Mouse (Mus musculus) kidney, embryonic 14.5 days (tissue): ENCODE data around the gene Naa50. TPM values are rescaled to one million over a fixed set of nuclear protein-coding genes. Genes with fewer than 3 reads are reported as not detected.

ENCODE experiments used
- ATAC-seq: fragments of 200-750 bp; cut with Nextera tagmentation; 2 replicates; pipeline ENCODE4 v1.8.0; 2017; ENCODE audit warnings: moderate number of reproducible peaks, mild to moderate bottlenecking, moderate TSS enrichment, moderate library complexity; ENCODE audit not compliant: low FRiP score, low TSS enrichment
- H3K27ac ChIP-seq: fragments of 300-500 bp; sonication (generic); 2 replicates; pipeline ENCODE4 v1.5.1; 2014; ENCODE audit warnings: low read depth, mild to moderate bottlenecking, low read length, moderate library complexity, mixed read lengths
- H3K27me3 ChIP-seq: fragments of 300-500 bp; sonication (generic); 2 replicates; pipeline ENCODE4 v1.6.1; 2014; ENCODE audit warnings: mild to moderate bottlenecking, low read length; ENCODE audit not compliant: control insufficient read depth, insufficient read depth
- H3K36me3 ChIP-seq: fragments of 300-500 bp; sonication (generic); 2 replicates; pipeline ENCODE4 v1.6.1; 2014; ENCODE audit warnings: low read length, mixed read lengths; ENCODE audit not compliant: control insufficient read depth, insufficient read depth
- H3K4me1 ChIP-seq: fragments of 300-500 bp; sonication (generic); 2 replicates; pipeline ENCODE4 v1.6.1; 2014; ENCODE audit warnings: low read length, mixed read lengths; ENCODE audit not compliant: control insufficient read depth, insufficient read depth
- H3K4me2 ChIP-seq: fragments of 300-500 bp; sonication (generic); replicated peaks from 2 replicates; pipeline ENCODE4 v1.6.1; 2014; ENCODE audit warnings: low read depth, mild to moderate bottlenecking, low read length
- H3K4me3 ChIP-seq: fragments of 300-500 bp; sonication (generic); 2 replicates; pipeline ENCODE4 v1.5.1; 2014; ENCODE audit warnings: mild to moderate bottlenecking, low read length
- H3K9ac ChIP-seq: fragments of 300-500 bp; sonication (generic); 2 replicates; pipeline ENCODE4 v1.6.1; 2014; ENCODE audit warnings: low read depth, mild to moderate bottlenecking, low read length, moderate library complexity
- H3K9me3 ChIP-seq: fragments of 300-500 bp; sonication (generic); 2 replicates; pipeline ENCODE4 v1.6.1; 2016; ENCODE audit warnings: low read length; ENCODE audit not compliant: control insufficient read depth
- WGBS: fragments of 180-500 bp; shearing (Covaris S2); extraction: QIAGEN DNeasy Blood & Tissue Kit; methylation state at CpG from one replicate; pipeline ENCODE4 v1.1.7; 2014; 5-methylcytosine and 5-hydroxymethylcytosine counted together
- polyA plus RNA-seq: library from polyadenylated mRNA; unstranded; fragments of >200 nt; fragmentation: Nextera tagmentation; extraction: Ambion mirVana; gene quantifications from 2 replicates; pipeline ENCODE4 v1.2.1, GENCODE M21; 2014

The Naa50 gene
- polyA plus RNA-seq, 1 experiment from 2014 or later: 77.4 TPM

GRCm38 (mm10) chr16:44136511-44137021 lies 3.1 kb upstream of the Naa50 start:
- Histone ChIP-seq H3K9me3 (no peaks in the 10 kb centered on the region), H3K36me3 (no peaks in the 10 kb centered on the region), H3K4me2 (no peak overlapping the region), H3K4me3 (no peak overlapping the region), H3K27me3 (no peaks in the 10 kb centered on the region), H3K4me1 (peaks cover 11% of the 10 kb centered on the region), H3K9ac (no peak overlapping the region), H3K27ac (no peak overlapping the region)
- no peak for ATAC-seq
- WGBS: 88% methylated on average over 6 of the region's 6 CpGs

- peaks cover 13% of the 10 kb centered on the region for H3K4me1 ChIP-seq
- no peak for ATAC-seq
- peak overlapping the region; percentile 94 for H3K4me3 ChIP-seq
- H3K9me3 ChIP-seq: no peaks in the 10 kb centered on the region
- no peaks in the 10 kb centered on the region for H3K36me3 ChIP-seq
- H3K4me2 ChIP-seq: peak overlapping the region; percentile 80
- no peaks in the 10 kb centered on the region for H3K27me3 ChIP-seq
- H3K27ac ChIP-seq: peak overlapping the region; percentile 99
- WGBS: under 1% methylated on average over 24 of the region's 24 CpGs
- H3K9ac ChIP-seq: peak overlapping the region; percentile 79
These were observed 1.2 kb upstream of the Naa50 start for GRCm38 (mm10) chr16:44138377-44138978.

GRCm38 (mm10) chr16:44138979-44139535 lies 573 bp upstream of the Naa50 start:
- ATAC-seq: peak; percentile 87
- under 1% methylated on average over 25 of the region's 25 CpGs for WGBS
- H3K36me3 ChIP-seq: no peaks in the 10 kb centered on the region

DNA sequence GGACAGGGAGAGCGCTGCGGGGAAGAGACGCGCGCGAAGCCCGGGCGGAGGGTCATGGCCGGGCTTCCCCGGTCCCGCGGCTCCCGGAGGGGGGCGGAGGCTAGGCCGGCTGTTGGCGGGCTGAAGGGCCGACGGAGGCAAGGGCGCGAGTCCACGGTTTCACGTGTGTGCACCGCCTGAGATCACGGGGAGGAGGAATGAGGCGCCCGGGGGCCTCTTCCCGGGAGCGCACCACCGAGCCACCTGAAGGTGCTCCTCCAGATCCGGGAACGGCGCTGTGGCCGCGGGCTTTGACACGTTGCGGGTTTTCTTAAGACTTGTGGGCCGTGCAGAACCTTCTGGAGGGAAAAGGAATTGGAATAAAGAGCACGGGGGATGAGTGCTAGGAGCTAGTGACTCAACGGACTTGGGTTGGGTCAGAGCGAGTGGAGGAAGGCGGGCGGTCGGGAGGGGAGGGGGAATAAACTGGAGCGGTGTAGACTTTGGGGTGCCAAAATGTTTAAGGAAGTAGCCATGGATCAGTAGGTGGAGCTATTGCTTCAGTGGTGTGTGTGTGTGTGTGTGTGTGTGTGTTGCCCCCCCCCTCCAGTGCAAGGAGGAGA lies 657 bp downstream of the Naa50 start:
- Histone ChIP-seq H3K4me3 (peak overlapping the region; percentile 94), H3K4me2 (peak overlapping the region; percentile 55), H3K4me1 (peaks cover 13% of the 10 kb centered on the region), H3K27me3 (no peaks in the 10 kb centered on the region), H3K9ac (peak overlapping the region; percentile 96), H3K36me3 (no peaks in the 10 kb centered on the region), H3K9me3 (no peaks in the 10 kb centered on the region), H3K27ac (peak overlapping the region; percentile 99)
- ATAC-seq: peak; percentile 64
- under 1% methylated on average over 43 of the region's 44 CpGs for WGBS

More at GRCm38 (mm10) chr16:44138979-44139535, 573 bp upstream of the Naa50 start:
- no peaks in the 10 kb centered on the region for H3K9me3 ChIP-seq
- H3K4me3 ChIP-seq: peak overlapping the region; percentile 94
- H3K9ac ChIP-seq: peak overlapping the region; percentile 96
- H3K27me3 ChIP-seq: no peaks in the 10 kb centered on the region
- H3K4me2 ChIP-seq: peak overlapping the region; percentile 80
- H3K4me1 ChIP-seq: peaks cover 13% of the 10 kb centered on the region
- peak overlapping the region; percentile 99 for H3K27ac ChIP-seq

DNA sequence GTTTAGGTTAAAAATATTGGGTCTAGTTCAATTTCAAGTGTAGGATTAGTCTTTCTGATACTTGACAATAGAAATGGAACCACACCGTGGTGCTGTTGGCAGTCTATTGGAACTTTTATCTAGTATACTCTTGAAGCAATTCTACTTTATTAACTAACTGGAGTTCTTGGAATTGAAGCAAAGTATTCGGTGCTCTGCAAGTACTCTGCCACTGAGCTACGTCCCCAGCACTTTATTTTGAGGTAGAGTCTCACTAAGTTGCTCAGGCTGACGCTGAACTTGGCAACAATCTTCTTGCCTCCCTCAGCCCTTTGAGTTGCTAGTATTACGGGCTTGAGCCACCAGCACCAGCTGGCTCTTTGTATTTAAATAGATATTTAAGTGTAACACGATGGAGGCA lies 1.9 kb downstream of the Naa50 start:
- peaks cover 13% of the 10 kb centered on the region for H3K4me1 ChIP-seq
- H3K27me3 ChIP-seq: no peaks in the 10 kb centered on the region
- no peaks in the 10 kb centered on the region for H3K36me3 ChIP-seq
- no peak overlapping the region for H3K27ac ChIP-seq
- peak overlapping the region; percentile 55 for H3K4me2 ChIP-seq
- 55% methylated on average over 6 of the region's 6 CpGs for WGBS
- no peaks in the 10 kb centered on the region for H3K9me3 ChIP-seq
- ATAC-seq: no peak
- peak overlapping the region; percentile 28; the same call in 1 of the 2 replicates for H3K9ac ChIP-seq
- peak overlapping the region; percentile 94; the same call in 1 of the 2 replicates for H3K4me3 ChIP-seq

GRCm38 (mm10) chr16:44149002-44149767 lies 9.6 kb downstream of the Naa50 start:
- Histone ChIP-seq H3K4me2 (no peak overlapping the region), H3K4me3 (no peak overlapping the region), H3K4me1 (no peaks in the 10 kb centered on the region), H3K9me3 (no peaks in the 10 kb centered on the region), H3K36me3 (no peaks in the 10 kb centered on the region), H3K27ac (no peak overlapping the region), H3K27me3 (no peaks in the 10 kb centered on the region), H3K9ac (no peak overlapping the region)
- WGBS: 73% methylated on average over 1 of the region's 1 CpGs
- no peak for ATAC-seq

GRCm38 (mm10) chr16:44154497-44155057 lies 14.9 kb downstream of the Naa50 start:
- H3K36me3 ChIP-seq: peaks cover 20% of the 10 kb centered on the region
- no peak overlapping the region for H3K27ac ChIP-seq
- H3K9me3 ChIP-seq: no peaks in the 10 kb centered on the region
- H3K4me3 ChIP-seq: no peak overlapping the region
- H3K4me1 ChIP-seq: no peaks in the 10 kb centered on the region
- H3K27me3 ChIP-seq: no peaks in the 10 kb centered on the region
- 70% methylated on average over 6 of the region's 6 CpGs for WGBS
- H3K4me2 ChIP-seq: no peak overlapping the region
- H3K9ac ChIP-seq: no peak overlapping the region
- ATAC-seq: no peak

DNA sequence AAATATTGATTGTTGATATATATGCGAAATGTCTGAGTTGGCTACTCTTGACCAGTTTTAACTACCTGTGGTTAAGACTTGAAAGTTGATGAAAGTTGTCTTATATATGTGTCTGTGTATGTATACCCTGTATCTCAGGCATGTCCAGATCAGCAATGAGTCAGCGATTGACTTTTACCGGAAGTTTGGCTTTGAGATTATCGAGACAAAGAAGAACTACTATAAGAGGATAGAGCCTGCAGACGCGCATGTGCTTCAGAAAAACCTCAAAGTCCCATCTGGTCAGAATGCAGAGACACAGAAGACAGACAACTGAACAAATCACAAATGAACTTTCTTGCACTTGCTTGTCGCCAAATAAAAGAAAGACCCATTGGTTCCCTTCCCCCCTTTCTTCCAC lies 19.7 kb downstream of the Naa50 start:
- Histone ChIP-seq H3K4me1 (no peaks in the 10 kb centered on the region), H3K4me3 (no peak overlapping the region), H3K27me3 (no peaks in the 10 kb centered on the region), H3K27ac (no peak overlapping the region), H3K9me3 (no peaks in the 10 kb centered on the region), H3K9ac (no peak overlapping the region), H3K36me3 (peaks cover 28% of the 10 kb centered on the region), H3K4me2 (no peak overlapping the region)
- WGBS: 94% methylated on average over 7 of the region's 7 CpGs
- no peak for ATAC-seq
